Mouse (Mus musculus): ENCODE measurements around the gene Ccdc83. TPM values are rescaled to one million over a fixed set of nuclear protein-coding genes. Genes with fewer than 3 reads are reported as not detected.

The Ccdc83 gene
- not detected in 2 replicates for total RNA-seq (2015; ENCODE audit: low replicate concordance)
- total RNA-seq (2017; ENCODE audit: low replicate concordance) = not detected in 2 replicates

- peak; percentile 93 for ATAC-seq (replicated peaks; ENCODE audit: low FRiP score, poor library complexity, severe bottlenecking)
Observed at GRCm38 (mm10) chr7:90265289-90265970, at the start of gene Ccdc83. TSS of gene Ccdc83 (minus strand) at chr7:90265777.

DNA sequence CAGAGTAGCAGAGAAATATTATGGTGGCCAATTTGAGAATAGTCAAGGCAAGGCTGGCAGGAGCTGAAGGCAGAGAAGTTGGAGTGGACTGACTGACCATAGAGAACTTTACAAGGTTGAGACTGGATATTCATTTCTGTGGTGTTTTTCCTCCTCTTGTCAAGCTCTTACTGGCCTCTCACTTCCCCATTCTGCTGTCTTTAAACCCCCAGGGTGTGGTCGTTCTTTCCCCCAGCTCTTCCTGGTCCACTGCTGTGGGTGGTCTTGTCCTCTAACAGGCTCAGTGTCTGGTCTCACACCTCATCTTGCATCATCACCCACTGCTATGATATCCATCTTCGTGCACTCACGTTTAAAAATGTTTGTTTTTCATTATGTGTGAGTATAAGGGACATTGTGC is 47.8 kb upstream of the Ccdc83 start:
- no peak for ATAC-seq (replicated peaks; ENCODE audit: low FRiP score, poor library complexity, severe bottlenecking)

GRCm38 (mm10) chr7:90312151-90312883 is 46.7 kb upstream of the Ccdc83 start:
- ATAC-seq (replicated peaks; ENCODE audit: low FRiP score, poor library complexity, severe bottlenecking) = no peak

DNA sequence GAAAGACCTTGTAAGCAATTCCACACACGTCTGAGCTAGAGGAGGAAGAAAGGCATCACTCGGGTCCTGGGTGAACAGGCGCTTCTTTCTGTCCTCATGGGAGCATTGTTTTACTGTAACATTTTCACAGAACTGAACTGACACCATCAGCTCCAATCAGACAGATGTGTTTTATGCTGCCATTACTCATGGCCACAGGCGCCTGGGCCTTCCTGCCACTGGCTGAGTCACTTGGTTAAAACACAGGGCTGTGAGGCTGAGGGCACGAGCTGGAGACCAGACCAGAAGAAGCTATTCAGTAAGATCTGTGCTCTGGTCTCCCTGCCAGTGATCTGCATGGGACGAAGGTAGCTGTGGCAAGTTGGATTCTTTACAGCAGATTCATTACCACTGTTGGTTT is 42.4 kb upstream of the Ccdc83 start:
- no peak for ATAC-seq (replicated peaks; ENCODE audit: low FRiP score, poor library complexity, severe bottlenecking)

- ATAC-seq (replicated peaks; ENCODE audit: low FRiP score, poor library complexity, severe bottlenecking) = no peak
Observed at GRCm38 (mm10) chr7:90306968-90307367, 41.4 kb upstream of the Ccdc83 start.

DNA sequence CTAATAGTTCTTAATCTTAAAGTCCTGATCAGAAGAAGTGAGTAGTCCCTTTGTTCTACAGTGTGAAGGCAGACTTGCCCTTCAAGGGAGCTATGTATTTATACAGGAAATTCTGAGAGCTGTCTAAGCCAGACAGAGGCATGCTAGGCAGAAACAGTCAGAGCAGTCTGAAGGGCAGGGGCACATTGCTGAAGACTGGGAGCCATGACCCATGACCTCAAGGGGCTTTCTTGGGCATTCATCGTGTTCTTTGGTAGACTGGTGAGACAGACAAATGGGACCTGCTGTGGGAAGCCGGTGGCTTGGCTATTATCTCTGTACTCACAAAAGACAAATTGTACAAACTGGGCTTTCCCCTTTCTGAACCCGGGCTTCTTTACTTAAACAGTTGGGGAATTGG is 40.5 kb upstream of the Ccdc83 start:
- no peak for ATAC-seq (replicated peaks; ENCODE audit: low FRiP score, poor library complexity, severe bottlenecking)

DNA sequence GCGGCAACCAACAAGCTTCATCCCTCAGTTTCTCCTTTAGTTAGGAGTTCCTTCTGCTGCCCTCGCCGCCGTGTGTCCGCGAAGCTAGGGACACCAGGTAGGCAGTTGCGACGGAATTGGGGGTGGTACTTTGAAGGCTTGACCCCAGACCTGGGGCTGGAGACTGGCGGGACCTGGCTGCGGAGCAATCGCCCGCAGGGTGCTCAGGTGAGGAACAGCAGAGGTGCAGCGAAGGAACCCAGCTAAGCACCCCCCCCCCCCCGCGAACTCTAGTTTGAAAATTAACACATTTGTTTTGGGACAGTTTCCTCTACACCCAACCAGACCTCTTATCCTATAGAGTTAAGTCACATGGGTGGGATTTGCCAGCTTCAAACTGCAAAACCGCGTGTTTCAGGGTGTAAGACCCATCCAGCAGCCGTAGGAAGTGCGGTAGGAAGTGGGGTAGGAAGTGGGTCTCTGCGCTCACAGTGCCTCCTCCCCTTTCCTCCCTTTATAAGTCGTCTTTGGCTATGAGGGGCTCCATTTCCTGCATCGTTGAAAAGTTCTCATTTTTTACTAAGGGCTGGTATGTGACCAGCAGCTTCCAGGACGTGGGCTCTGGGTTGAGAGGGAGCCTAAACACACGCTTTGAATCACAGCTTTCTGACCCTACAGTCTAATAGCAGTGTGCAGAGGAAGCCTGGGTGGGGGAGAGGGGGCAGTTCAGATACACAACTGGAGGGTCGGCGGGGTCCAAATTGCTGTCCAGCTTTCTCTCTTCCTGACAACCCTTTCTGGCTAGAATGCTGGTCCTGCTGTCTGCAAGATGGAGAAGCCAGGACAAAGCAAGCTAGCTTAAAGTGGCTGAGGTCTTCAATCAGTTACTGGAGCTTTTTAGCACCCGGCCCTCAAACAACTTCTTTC is 37.3 kb upstream of the Ccdc83 start:
- no peak for ATAC-seq (replicated peaks; ENCODE audit: low FRiP score, poor library complexity, severe bottlenecking)

GRCm38 (mm10) chr7:90301942-90302646 is 36.5 kb upstream of the Ccdc83 start, which contains the start of gene Sytl2:
TSS of gene Sytl2 (plus strand) at chr7:90302252.
- ATAC-seq (replicated peaks; ENCODE audit: low FRiP score, poor library complexity, severe bottlenecking) = no peak

DNA sequence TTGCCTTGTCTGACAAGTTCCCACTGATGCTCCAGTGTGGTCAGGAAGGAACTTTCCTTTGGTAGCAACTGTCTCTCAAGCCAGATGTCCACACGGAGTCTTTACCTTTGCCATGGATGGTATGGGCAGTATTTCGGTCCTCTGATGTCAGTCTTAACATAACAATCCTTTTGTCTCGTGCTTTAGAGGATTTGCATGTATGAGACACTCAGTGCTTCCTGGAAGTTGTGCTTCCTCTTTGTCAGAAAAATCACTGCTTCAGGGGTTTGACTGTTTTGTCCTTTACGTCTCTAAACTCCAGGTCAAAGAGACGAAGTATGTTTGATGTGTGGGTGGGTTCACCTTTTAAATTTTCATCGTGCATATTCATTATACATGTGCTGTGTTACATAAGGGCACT is 26.3 kb upstream of the Ccdc83 start:
- ATAC-seq (replicated peaks; ENCODE audit: low FRiP score, poor library complexity, severe bottlenecking) = no peak

GRCm38 (mm10) chr7:90284793-90285192 is 19.2 kb upstream of the Ccdc83 start:
- no peak for ATAC-seq (replicated peaks; ENCODE audit: low FRiP score, poor library complexity, severe bottlenecking)

GRCm38 (mm10) chr7:90282786-90283185 is 17.2 kb upstream of the Ccdc83 start:
- ATAC-seq (replicated peaks; ENCODE audit: low FRiP score, poor library complexity, severe bottlenecking) = no peak

GRCm38 (mm10) chr7:90281759-90282546 is 16.4 kb upstream of the Ccdc83 start:
- no peak for ATAC-seq (replicated peaks; ENCODE audit: low FRiP score, poor library complexity, severe bottlenecking)

DNA sequence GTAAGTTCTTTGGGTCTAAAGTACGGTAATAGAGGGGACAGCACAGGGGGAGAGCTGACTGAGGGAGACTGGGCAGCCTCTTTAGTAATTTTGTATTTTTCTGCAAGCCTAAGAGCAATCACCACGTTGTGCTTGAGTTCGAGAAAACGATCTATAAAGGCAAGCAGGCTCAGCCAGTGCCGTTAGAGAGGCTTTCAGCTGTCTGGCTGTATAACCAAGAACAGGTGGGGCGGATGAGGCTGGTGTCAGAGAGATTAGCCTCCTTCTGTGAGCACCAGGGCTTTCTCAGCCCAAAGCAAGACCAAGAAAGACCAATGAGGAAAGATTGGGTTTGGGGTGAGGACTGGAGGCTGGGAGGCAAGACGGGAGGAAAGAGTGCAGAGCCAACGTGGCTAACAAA is 15.3 kb upstream of the Ccdc83 start:
- ATAC-seq (replicated peaks; ENCODE audit: low FRiP score, poor library complexity, severe bottlenecking) = no peak

- ATAC-seq (replicated peaks; ENCODE audit: low FRiP score, poor library complexity, severe bottlenecking) = no peak
Observed at GRCm38 (mm10) chr7:90280274-90280875, 14.8 kb upstream of the Ccdc83 start.

- no peak for ATAC-seq (replicated peaks; ENCODE audit: low FRiP score, poor library complexity, severe bottlenecking)
Observed at GRCm38 (mm10) chr7:90279136-90279535, 13.6 kb upstream of the Ccdc83 start.

GRCm38 (mm10) chr7:90277769-90278168 is 12.2 kb upstream of the Ccdc83 start:
- ATAC-seq (replicated peaks; ENCODE audit: low FRiP score, poor library complexity, severe bottlenecking) = no peak

DNA sequence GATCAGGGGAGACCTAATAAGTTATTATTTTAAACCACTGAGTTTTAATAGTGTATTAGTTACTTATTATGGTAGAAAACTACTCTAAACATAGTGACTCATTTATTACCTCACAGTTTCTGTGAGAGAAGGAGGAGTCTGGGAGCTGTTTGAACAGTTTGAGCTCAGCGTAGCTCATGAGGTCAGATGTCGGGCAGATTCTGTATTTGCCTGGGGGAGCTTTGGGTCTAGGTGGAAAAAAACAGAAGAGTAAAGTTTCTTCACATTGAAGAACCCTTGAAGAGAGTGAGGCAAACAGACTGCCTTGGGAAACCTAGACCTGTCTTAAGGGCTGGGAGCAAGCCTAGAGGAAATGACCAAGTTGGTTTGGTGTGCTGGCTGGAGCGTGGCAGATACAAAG is 11.7 kb upstream of the Ccdc83 start:
- no peak for ATAC-seq (replicated peaks; ENCODE audit: low FRiP score, poor library complexity, severe bottlenecking)

- no peak for ATAC-seq (replicated peaks; ENCODE audit: low FRiP score, poor library complexity, severe bottlenecking)
Observed at GRCm38 (mm10) chr7:90274561-90275100, 9.1 kb upstream of the Ccdc83 start.

All from erythroblast, adult 5-6 weeks (primary cell).